Mouse (Mus musculus) liver, embryonic 14.5 days (tissue): ENCODE results near the gene Olfr1451.

Experiments
- CTCF ChIP-seq: IDR thresholded peaks from 2 replicates; pipeline ENCODE4 v1.5.1; 2016; ENCODE audit warnings: antibody characterized with exemption, low read depth, control low read depth
- EP300 ChIP-seq: IDR thresholded peaks from 2 replicates; pipeline ENCODE4 v1.6.1; 2016; ENCODE audit warnings: antibody characterized with exemption, low read depth

- TF ChIP-seq CTCF (no peak), EP300 (no peak)
Observed at GRCm38 (mm10) chr19:12994714-12995113, at the start of gene Olfr1451.
